Mouse (Mus musculus): Measurements from ENCODE around the gene Gm13769.
"Not testable (repeated sequence)": the region's sequence is repeated elsewhere in the genome, so short reads cannot be mapped to it uniquely, and the experiment has no call there.

DNA sequence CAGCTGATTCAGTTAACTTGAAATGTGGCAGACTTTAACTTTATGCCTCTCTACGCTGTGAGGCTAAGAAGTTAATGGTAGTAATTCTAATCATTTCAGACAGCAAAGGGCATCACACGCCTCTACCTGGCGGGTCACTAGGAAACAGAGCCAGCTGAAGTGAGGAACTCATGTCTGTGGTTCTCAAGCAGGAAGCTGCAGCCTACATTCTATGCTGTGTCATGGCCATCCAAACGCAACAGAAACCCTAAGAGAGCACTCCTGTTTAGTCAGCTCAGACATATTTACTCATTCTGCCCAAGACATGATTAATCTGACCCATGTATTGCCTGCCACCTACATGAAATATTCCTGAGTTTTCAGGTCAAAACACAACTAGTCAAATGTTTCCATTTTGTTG lies 24.7 kb downstream of the Gm13769 start:
- TF ChIP-seq CTCF (IDR thresholded peaks at IDR 0.05; ENCODE audit: insufficient read depth, low read length); POLR2A (IDR thresholded peaks at IDR 0.05; ENCODE audit: borderline replicate concordance, extremely low read depth, low read depth, low read length): not testable (repeated sequence)
